Mouse (Mus musculus): ENCODE data around the gene Btg4. TPM values are rescaled to one million over a fixed set of nuclear protein-coding genes. Genes with fewer than 3 reads are reported as not detected.

The Btg4 gene
- polyA plus RNA-seq, 1 experiment from 2014 or later = 0.39 TPM

GRCm38 (mm10) chr9:51032291-51032690 is 28.4 kb upstream of the Btg4 start:
- H3K27ac ChIP-seq (replicated peaks; ENCODE audit: low read depth, low read length) = no peak overlapping the region
- H3K36me3 ChIP-seq (ENCODE audit: control insufficient read depth, insufficient read depth, low read length) = no peaks in the 10 kb centered on the region
- no peak overlapping the region for H3K9ac ChIP-seq (ENCODE audit: low read depth, low read length)
- no peak overlapping the region for H3K4me2 ChIP-seq (ENCODE audit: low read depth, low read length)
- H3K4me1 ChIP-seq (ENCODE audit: control insufficient read depth, insufficient read depth, low read length) = no peaks in the 10 kb centered on the region
- no peaks in the 10 kb centered on the region for H3K9me3 ChIP-seq (ENCODE audit: control insufficient read depth, low read length)
- H3K4me3 ChIP-seq (ENCODE audit: low read depth, low read length) = no peak overlapping the region
- WGBS = 56% methylated on average over 8 of the region's 8 CpGs
- no peaks in the 10 kb centered on the region for H3K27me3 ChIP-seq (replicated peaks; ENCODE audit: control insufficient read depth, insufficient read depth, low read length)
- no peak for ATAC-seq (ENCODE audit: low read depth)
- no peak for DNase-seq (ENCODE audit: low spot score)

- no peak for DNase-seq (ENCODE audit: low spot score)
- H3K27ac ChIP-seq (replicated peaks; ENCODE audit: low read depth, low read length) = no peak overlapping the region
- H3K9me3 ChIP-seq (ENCODE audit: control insufficient read depth, low read length) = no peaks in the 10 kb centered on the region
- H3K4me2 ChIP-seq (ENCODE audit: low read depth, low read length) = no peak overlapping the region
- H3K4me3 ChIP-seq (ENCODE audit: low read depth, low read length) = no peak overlapping the region
- H3K27me3 ChIP-seq (replicated peaks; ENCODE audit: control insufficient read depth, insufficient read depth, low read length) = no peaks in the 10 kb centered on the region
- H3K9ac ChIP-seq (ENCODE audit: low read depth, low read length) = no peak overlapping the region
- 66% methylated on average over 3 of the region's 3 CpGs for WGBS
- no peak for ATAC-seq (ENCODE audit: low read depth)
- no peaks in the 10 kb centered on the region for H3K36me3 ChIP-seq (ENCODE audit: control insufficient read depth, insufficient read depth, low read length)
- no peaks in the 10 kb centered on the region for H3K4me1 ChIP-seq (ENCODE audit: control insufficient read depth, insufficient read depth, low read length)
Observed at GRCm38 (mm10) chr9:51032785-51033529, 27.7 kb upstream of the Btg4 start.

GRCm38 (mm10) chr9:51041491-51041980 is 19.2 kb upstream of the Btg4 start:
- H3K4me1 ChIP-seq (ENCODE audit: control insufficient read depth, insufficient read depth, low read length) = no peaks in the 10 kb centered on the region
- no peak overlapping the region for H3K4me3 ChIP-seq (ENCODE audit: low read depth, low read length)
- ATAC-seq (ENCODE audit: low read depth) = no peak
- H3K9me3 ChIP-seq (ENCODE audit: control insufficient read depth, low read length) = no peaks in the 10 kb centered on the region
- no peaks in the 10 kb centered on the region for H3K27me3 ChIP-seq (replicated peaks; ENCODE audit: control insufficient read depth, insufficient read depth, low read length)
- no peak for DNase-seq (ENCODE audit: low spot score)
- no peak overlapping the region for H3K9ac ChIP-seq (ENCODE audit: low read depth, low read length)
- no peak overlapping the region for H3K27ac ChIP-seq (replicated peaks; ENCODE audit: low read depth, low read length)
- no peaks in the 10 kb centered on the region for H3K36me3 ChIP-seq (ENCODE audit: control insufficient read depth, insufficient read depth, low read length)
- H3K4me2 ChIP-seq (ENCODE audit: low read depth, low read length) = no peak overlapping the region
- WGBS = 93% methylated on average over 7 of the region's 7 CpGs

GRCm38 (mm10) chr9:51042136-51042535 is 18.6 kb upstream of the Btg4 start:
- no peak overlapping the region for H3K27ac ChIP-seq (replicated peaks; ENCODE audit: low read depth, low read length)
- H3K27me3 ChIP-seq (replicated peaks; ENCODE audit: control insufficient read depth, insufficient read depth, low read length) = no peaks in the 10 kb centered on the region
- H3K4me2 ChIP-seq (ENCODE audit: low read depth, low read length) = no peak overlapping the region
- H3K4me3 ChIP-seq (ENCODE audit: low read depth, low read length) = no peak overlapping the region
- 74% methylated on average over 6 of the region's 6 CpGs for WGBS
- H3K9ac ChIP-seq (ENCODE audit: low read depth, low read length) = no peak overlapping the region
- DNase-seq (ENCODE audit: low spot score) (no peak), ATAC-seq (ENCODE audit: low read depth) (no peak)
- H3K36me3 ChIP-seq (ENCODE audit: control insufficient read depth, insufficient read depth, low read length) = no peaks in the 10 kb centered on the region
- no peaks in the 10 kb centered on the region for H3K9me3 ChIP-seq (ENCODE audit: control insufficient read depth, low read length)
- H3K4me1 ChIP-seq (ENCODE audit: control insufficient read depth, insufficient read depth, low read length) = no peaks in the 10 kb centered on the region

GRCm38 (mm10) chr9:51052180-51052579 is 8.5 kb upstream of the Btg4 start:
- DNase-seq (ENCODE audit: low spot score) (no peak), ATAC-seq (ENCODE audit: low read depth) (no peak)
- WGBS = 70% methylated on average over 3 of the region's 3 CpGs
- no peak overlapping the region for H3K4me3 ChIP-seq (ENCODE audit: low read depth, low read length)
- H3K4me1 ChIP-seq (ENCODE audit: control insufficient read depth, insufficient read depth, low read length) = no peaks in the 10 kb centered on the region
- H3K9me3 ChIP-seq (ENCODE audit: control insufficient read depth, low read length) = no peaks in the 10 kb centered on the region
- no peak overlapping the region for H3K4me2 ChIP-seq (ENCODE audit: low read depth, low read length)
- H3K9ac ChIP-seq (ENCODE audit: low read depth, low read length) = no peak overlapping the region
- H3K27ac ChIP-seq (replicated peaks; ENCODE audit: low read depth, low read length) = no peak overlapping the region
- H3K27me3 ChIP-seq (replicated peaks; ENCODE audit: control insufficient read depth, insufficient read depth, low read length) = no peaks in the 10 kb centered on the region
- H3K36me3 ChIP-seq (ENCODE audit: control insufficient read depth, insufficient read depth, low read length) = no peaks in the 10 kb centered on the region

- 49% methylated on average over 3 of the region's 3 CpGs for WGBS
- H3K9me3 ChIP-seq (ENCODE audit: control insufficient read depth, low read length) = no peaks in the 10 kb centered on the region
- H3K27ac ChIP-seq (replicated peaks; ENCODE audit: low read depth, low read length) = no peak overlapping the region
- H3K27me3 ChIP-seq (replicated peaks; ENCODE audit: control insufficient read depth, insufficient read depth, low read length) = no peaks in the 10 kb centered on the region
- DNase-seq (ENCODE audit: low spot score) (no peak), ATAC-seq (ENCODE audit: low read depth) (no peak)
- no peak overlapping the region for H3K9ac ChIP-seq (ENCODE audit: low read depth, low read length)
- no peaks in the 10 kb centered on the region for H3K36me3 ChIP-seq (ENCODE audit: control insufficient read depth, insufficient read depth, low read length)
- no peak overlapping the region for H3K4me3 ChIP-seq (ENCODE audit: low read depth, low read length)
- H3K4me1 ChIP-seq (ENCODE audit: control insufficient read depth, insufficient read depth, low read length) = no peaks in the 10 kb centered on the region
- H3K4me2 ChIP-seq (ENCODE audit: low read depth, low read length) = no peak overlapping the region
Observed at GRCm38 (mm10) chr9:51056360-51057324, 4.1 kb upstream of the Btg4 start.

GRCm38 (mm10) chr9:51058951-51059521 is 1.7 kb upstream of the Btg4 start:
- no peaks in the 10 kb centered on the region for H3K36me3 ChIP-seq (ENCODE audit: control insufficient read depth, insufficient read depth, low read length)
- no peak overlapping the region for H3K9ac ChIP-seq (ENCODE audit: low read depth, low read length)
- no peak for DNase-seq (ENCODE audit: low spot score)
- no peak for ATAC-seq (ENCODE audit: low read depth)
- no peak overlapping the region for H3K4me3 ChIP-seq (ENCODE audit: low read depth, low read length)
- H3K4me2 ChIP-seq (ENCODE audit: low read depth, low read length) = no peak overlapping the region
- no peaks in the 10 kb centered on the region for H3K9me3 ChIP-seq (ENCODE audit: control insufficient read depth, low read length)
- H3K4me1 ChIP-seq (ENCODE audit: control insufficient read depth, insufficient read depth, low read length) = no peaks in the 10 kb centered on the region
- WGBS = 66% methylated on average over 4 of the region's 4 CpGs
- H3K27me3 ChIP-seq (replicated peaks; ENCODE audit: control insufficient read depth, insufficient read depth, low read length) = no peaks in the 10 kb centered on the region
- H3K27ac ChIP-seq (replicated peaks; ENCODE audit: low read depth, low read length) = no peak overlapping the region

- no peak; the same call in 1 of the 2 replicates for ATAC-seq (ENCODE audit: low read depth)
- no peaks in the 10 kb centered on the region for H3K36me3 ChIP-seq (ENCODE audit: control insufficient read depth, insufficient read depth, low read length)
- H3K27ac ChIP-seq (replicated peaks; ENCODE audit: low read depth, low read length) = no peak overlapping the region
Observed at GRCm38 (mm10) chr9:51068202-51068601, 7.5 kb downstream of the Btg4 start.

More at GRCm38 (mm10) chr9:51068202-51068601, 7.5 kb downstream of the Btg4 start:
- DNase-seq (ENCODE audit: low spot score) = peak; percentile 52
- Histone ChIP-seq H3K9me3 (ENCODE audit: control insufficient read depth, low read length) (no peaks in the 10 kb centered on the region), H3K27me3 (replicated peaks; ENCODE audit: control insufficient read depth, insufficient read depth, low read length) (no peaks in the 10 kb centered on the region), H3K4me3 (ENCODE audit: low read depth, low read length) (no peak overlapping the region), H3K4me2 (ENCODE audit: low read depth, low read length) (no peak overlapping the region), H3K9ac (ENCODE audit: low read depth, low read length) (no peak overlapping the region), H3K4me1 (ENCODE audit: control insufficient read depth, insufficient read depth, low read length) (no peaks in the 10 kb centered on the region)
- WGBS = 35% methylated on average over 3 of the region's 3 CpGs
